Mouse (Mus musculus) limb, embryonic 11.5 days (tissue): ENCODE data around the gene Hspb8. TPM values are rescaled to one million over a fixed set of nuclear protein-coding genes. Genes with fewer than 3 reads are reported as not detected.

Experiments
- ATAC-seq: fragments of 200-750 bp; cut with Nextera tagmentation; 2 replicates; pipeline ENCODE4 v1.8.0; 2017; ENCODE audit warnings: low read depth; ENCODE audit not compliant: insufficient number of reproducible peaks, low FRiP score, low TSS enrichment
- DNase-seq: peaks from one replicate; pipeline ENCODE4 v3.0.0-alpha.2; 2015; ENCODE audit warnings: low spot score
- H3K27ac ChIP-seq: fragments of 300-500 bp; sonication (generic); replicated peaks from 2 replicates; pipeline ENCODE4 v1.5.1; 2014; ENCODE audit warnings: low read depth, mild to moderate bottlenecking, low read length
- H3K27me3 ChIP-seq: fragments of 300-500 bp; sonication (generic); 2 replicates; pipeline ENCODE4 v1.6.1; 2014; ENCODE audit warnings: mild to moderate bottlenecking, low read length, mixed read lengths; ENCODE audit not compliant: control insufficient read depth, insufficient read depth
- H3K36me3 ChIP-seq: fragments of 300-500 bp; sonication (generic); 2 replicates; pipeline ENCODE4 v1.6.1; 2014; ENCODE audit warnings: mild to moderate bottlenecking, low read length, moderate library complexity, mixed read lengths; ENCODE audit not compliant: control insufficient read depth, insufficient read depth
- H3K4me1 ChIP-seq: fragments of 300-500 bp; sonication (generic); 2 replicates; pipeline ENCODE4 v1.6.1; 2014; ENCODE audit warnings: low read length, mixed read lengths; ENCODE audit not compliant: control insufficient read depth, insufficient read depth
- H3K4me2 ChIP-seq: fragments of 300-500 bp; sonication (generic); 2 replicates; pipeline ENCODE4 v1.6.1; 2014; ENCODE audit warnings: low read depth, mild to moderate bottlenecking, moderate library complexity; ENCODE audit not compliant: severe bottlenecking
- H3K4me3 ChIP-seq: fragments of 300-500 bp; sonication (generic); 2 replicates; pipeline ENCODE4 v1.5.1; 2014; ENCODE audit warnings: low read depth, low read length
- H3K9ac ChIP-seq: fragments of 300-500 bp; sonication (generic); 2 replicates; pipeline ENCODE4 v1.6.1; 2014; ENCODE audit warnings: mild to moderate bottlenecking, low read length
- H3K9me3 ChIP-seq: fragments of 300-500 bp; sonication (generic); 2 replicates; pipeline ENCODE4 v1.6.1; 2016; ENCODE audit warnings: low read length; ENCODE audit not compliant: control insufficient read depth
- WGBS: fragments of 180-500 bp; shearing (Covaris S2); extraction: QIAGEN DNeasy Blood & Tissue Kit; methylation state at CpG from one replicate; pipeline ENCODE4 v1.1.7; 2014; 5-methylcytosine and 5-hydroxymethylcytosine counted together
- polyA plus RNA-seq: library from polyadenylated mRNA; unstranded; fragments of >200 nt; fragmentation: Nextera tagmentation; extraction: Ambion mirVana; gene quantifications from 2 replicates; pipeline ENCODE4 v1.2.1, GENCODE M21; 2014

The Hspb8 gene
- polyA plus RNA-seq, 1 experiment from 2014 or later, result 10.4 TPM

GRCm38 (mm10) chr5:116421791-116422481 lies 728 bp downstream of the Hspb8 start:
- Histone ChIP-seq H3K4me2 (peak overlapping the region; percentile 76), H3K27ac (no peak overlapping the region; the same call in 1 of the 2 replicates), H3K36me3 (no peaks in the 10 kb centered on the region), H3K9me3 (no peaks in the 10 kb centered on the region), H3K4me1 (peaks cover 22% of the 10 kb centered on the region), H3K4me3 (peak overlapping the region; percentile 25), H3K27me3 (no peaks in the 10 kb centered on the region), H3K9ac (peak overlapping the region; percentile 30; the same call in 1 of the 2 replicates)
- DNase-seq, result no peak
- ATAC-seq, result no peak
- WGBS, result 50% methylated on average over 22 of the region's 22 CpGs

GRCm38 (mm10) chr5:116420759-116421225 lies 1.9 kb downstream of the Hspb8 start:
- H3K27ac ChIP-seq, result peak overlapping the region; percentile 56; the same call in 1 of the 2 replicates
- WGBS, result 11% methylated on average over 6 of the region's 6 CpGs
- H3K27me3 ChIP-seq, result no peaks in the 10 kb centered on the region
- no peaks in the 10 kb centered on the region for H3K9me3 ChIP-seq
- peaks cover 22% of the 10 kb centered on the region for H3K4me1 ChIP-seq
- H3K36me3 ChIP-seq, result no peaks in the 10 kb centered on the region
- peak; percentile 74 for DNase-seq
- 0 out of 2 replicates have a peak overlapping the region, but pooled peaks have one; percentile 22 for H3K9ac ChIP-seq
- no peak overlapping the region for H3K4me3 ChIP-seq
- no peak overlapping the region; the same call in 1 of the 2 replicates for H3K4me2 ChIP-seq
- peak; percentile 84 for ATAC-seq

DNA sequence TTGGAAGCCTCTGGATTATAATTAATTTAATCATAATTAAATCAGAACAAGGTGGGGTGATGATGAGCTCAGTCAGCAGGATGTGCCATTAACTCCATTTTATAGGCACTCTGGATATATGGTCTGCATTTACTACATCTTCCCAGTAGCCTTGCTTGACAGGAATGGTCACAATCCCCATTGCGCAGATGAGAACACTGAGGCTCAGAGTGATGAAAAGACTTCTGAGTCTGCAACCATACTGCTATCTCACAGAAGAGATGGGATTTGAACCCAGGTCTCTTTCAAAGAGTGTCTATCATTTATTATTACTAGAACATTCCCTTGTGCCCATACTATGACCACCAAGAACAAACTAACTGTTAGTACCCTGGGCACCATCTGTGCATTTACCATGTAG lies 2.5 kb downstream of the Hspb8 start:
- H3K27ac ChIP-seq, result peak overlapping the region; percentile 56; the same call in 1 of the 2 replicates
- DNase-seq (no peak), ATAC-seq (0 out of 2 replicates have a peak, but pooled peaks have one; percentile 5)
- no peaks in the 10 kb centered on the region for H3K27me3 ChIP-seq
- WGBS, result 95% methylated on average over 1 of the region's 1 CpGs
- H3K4me1 ChIP-seq, result peaks cover 22% of the 10 kb centered on the region
- no peak overlapping the region for H3K4me3 ChIP-seq
- H3K36me3 ChIP-seq, result no peaks in the 10 kb centered on the region
- H3K9me3 ChIP-seq, result no peaks in the 10 kb centered on the region
- no peak overlapping the region for H3K9ac ChIP-seq
- H3K4me2 ChIP-seq, result no peak overlapping the region

GRCm38 (mm10) chr5:116419322-116420045 lies 3.2 kb downstream of the Hspb8 start:
- Histone ChIP-seq H3K9ac (no peak overlapping the region), H3K9me3 (no peaks in the 10 kb centered on the region), H3K27me3 (no peaks in the 10 kb centered on the region), H3K27ac (no peak overlapping the region), H3K4me2 (no peak overlapping the region), H3K4me1 (peaks cover 22% of the 10 kb centered on the region), H3K36me3 (no peaks in the 10 kb centered on the region), H3K4me3 (no peak overlapping the region)
- DNase-seq (no peak), ATAC-seq (no peak)
- 69% methylated on average over 6 of the region's 6 CpGs for WGBS

- H3K27me3 ChIP-seq, result no peaks in the 10 kb centered on the region
- ATAC-seq, result no peak
These were observed 6.5 kb downstream of the Hspb8 start for GRCm38 (mm10) chr5:116416208-116416607.

DNA sequence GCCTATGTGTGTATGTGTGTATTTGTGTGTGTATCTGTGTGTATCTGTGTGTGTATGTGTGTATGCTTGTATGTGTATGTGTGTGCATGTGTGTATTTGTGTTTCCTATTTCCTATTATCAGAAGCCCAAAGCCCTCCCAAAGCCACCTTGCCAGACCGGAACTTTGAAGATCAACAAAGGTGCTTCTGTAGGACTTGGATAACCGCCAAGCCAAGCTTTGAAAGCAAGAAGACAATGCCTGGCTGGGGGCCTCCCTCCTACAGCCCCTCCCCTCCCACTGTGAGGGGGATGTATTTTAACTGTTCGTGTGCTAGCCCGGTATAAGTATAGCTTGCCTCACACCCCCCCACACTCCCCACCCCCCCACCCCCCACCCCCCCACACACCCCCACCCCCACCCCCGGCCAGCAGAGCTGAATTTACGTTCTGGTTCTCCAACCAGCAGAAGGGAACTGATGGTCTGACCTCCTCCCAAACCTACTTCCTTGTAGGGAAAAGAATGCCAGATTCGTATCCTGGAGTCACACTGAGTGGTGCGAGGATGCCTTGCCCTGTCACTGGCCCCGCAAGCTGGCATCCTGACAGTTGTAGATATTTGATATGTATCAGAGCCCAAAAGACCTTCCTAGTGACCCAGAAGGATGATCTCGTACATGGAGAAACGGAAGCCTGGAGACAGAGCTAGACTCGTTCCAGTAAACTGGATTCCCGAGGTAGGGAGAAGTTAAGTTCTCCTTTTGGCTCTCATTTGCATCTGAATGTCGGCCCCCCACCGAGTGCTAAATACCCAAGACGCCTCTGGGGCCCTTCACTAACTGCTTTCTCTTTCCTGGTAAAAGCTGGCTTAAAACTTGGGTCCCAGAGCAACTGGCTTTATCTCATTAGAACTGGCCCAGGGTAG lies 12.7 kb downstream of the Hspb8 start:
- H3K4me3 ChIP-seq, result no peak overlapping the region
- no peak overlapping the region for H3K4me2 ChIP-seq
- ATAC-seq (no peak), DNase-seq (no peak)
- H3K4me1 ChIP-seq, result peaks cover 2% of the 10 kb centered on the region; the same call in 1 of the 2 replicates
- H3K9me3 ChIP-seq, result no peaks in the 10 kb centered on the region
- 15% methylated on average over 16 of the region's 16 CpGs for WGBS
- H3K27me3 ChIP-seq, result no peaks in the 10 kb centered on the region
- no peak overlapping the region; the same call in 1 of the 2 replicates for H3K27ac ChIP-seq
- no peak overlapping the region for H3K9ac ChIP-seq
- H3K36me3 ChIP-seq, result no peaks in the 10 kb centered on the region

More at GRCm38 (mm10) chr5:116416208-116416607, 6.5 kb downstream of the Hspb8 start:
- H3K4me1 ChIP-seq, result peaks cover 10% of the 10 kb centered on the region
- DNase-seq, result no peak
- WGBS, result 6% methylated on average over 5 of the region's 5 CpGs
- no peak overlapping the region for H3K9ac ChIP-seq
- H3K27ac ChIP-seq, result no peak overlapping the region
- no peaks in the 10 kb centered on the region for H3K9me3 ChIP-seq
- no peaks in the 10 kb centered on the region for H3K36me3 ChIP-seq
- no peak overlapping the region for H3K4me3 ChIP-seq
- no peak overlapping the region for H3K4me2 ChIP-seq

DNA sequence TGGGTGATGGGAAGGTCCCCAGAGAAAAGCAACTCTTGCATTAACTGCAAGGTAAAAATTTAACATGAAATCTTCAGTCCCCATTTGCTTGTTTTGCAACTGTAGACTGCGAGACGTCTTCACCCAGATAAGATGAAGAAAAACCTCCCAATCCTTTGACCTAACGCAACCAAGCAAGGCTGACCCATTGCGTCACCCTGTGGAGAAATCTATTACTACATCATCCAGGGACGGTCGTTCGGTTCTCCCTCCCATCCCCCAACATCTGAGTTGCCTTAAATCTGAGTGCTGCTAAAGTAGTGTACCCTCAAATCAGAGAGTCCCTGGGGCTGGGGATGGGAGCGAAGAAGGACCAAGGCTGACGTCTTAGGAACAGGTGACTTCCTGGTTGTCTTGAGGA lies 13.7 kb downstream of the Hspb8 start:
- no peaks in the 10 kb centered on the region for H3K9me3 ChIP-seq
- 66% methylated on average over 9 of the region's 9 CpGs for WGBS
- ATAC-seq (no peak), DNase-seq (no peak)
- H3K9ac ChIP-seq, result no peak overlapping the region
- no peaks in the 10 kb centered on the region for H3K27me3 ChIP-seq
- H3K4me3 ChIP-seq, result no peak overlapping the region
- no peak overlapping the region for H3K4me2 ChIP-seq
- H3K27ac ChIP-seq, result no peak overlapping the region
- no peaks in the 10 kb centered on the region for H3K36me3 ChIP-seq
- H3K4me1 ChIP-seq, result peaks cover 2% of the 10 kb centered on the region; the same call in 1 of the 2 replicates

DNA sequence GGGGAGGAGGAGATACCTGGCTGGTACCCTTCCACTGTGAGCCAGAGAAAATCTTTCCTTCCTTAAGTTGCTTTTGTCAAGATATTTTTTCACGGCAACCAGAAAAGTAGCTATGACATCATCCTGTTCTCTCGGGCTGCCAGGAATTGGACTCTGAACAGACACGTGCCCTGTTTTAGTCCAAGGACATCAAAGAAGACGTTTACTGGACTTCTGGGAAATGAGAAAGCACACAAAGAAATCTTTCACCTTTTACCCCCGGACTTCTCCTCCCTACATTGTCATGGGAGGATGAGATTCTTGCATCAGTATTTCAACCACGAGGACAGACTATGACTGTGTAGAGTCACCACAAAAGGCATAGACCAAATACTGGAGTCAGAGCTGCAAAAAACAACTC lies 14.7 kb downstream of the Hspb8 start:
- WGBS, result 67% methylated on average over 6 of the region's 6 CpGs
- Histone ChIP-seq H3K9me3 (no peaks in the 10 kb centered on the region), H3K9ac (no peak overlapping the region), H3K4me1 (peaks cover 2% of the 10 kb centered on the region; the same call in 1 of the 2 replicates), H3K4me3 (no peak overlapping the region), H3K4me2 (no peak overlapping the region), H3K27ac (no peak overlapping the region), H3K36me3 (no peaks in the 10 kb centered on the region), H3K27me3 (no peaks in the 10 kb centered on the region)
- DNase-seq (no peak), ATAC-seq (no peak)
